Mouse (Mus musculus) embryonic fibroblast, embryonic 13.5 days (primary cell): ENCODE data around the gene Nol11. TPM values are rescaled to one million over a fixed set of nuclear protein-coding genes. Genes with fewer than 3 reads are reported as not detected.

Experiments
- H3K27ac ChIP-seq: 2 replicates; pipeline ENCODE4 v1.5.1; 2012; ENCODE audit warnings: low read length, control low read depth, inconsistent platforms; ENCODE audit not compliant: insufficient read depth
- H3K4me1 ChIP-seq: 2 replicates; pipeline ENCODE4 v1.6.1; 2011; ENCODE audit warnings: low read length; ENCODE audit not compliant: control insufficient read depth, insufficient read depth
- H3K4me3 ChIP-seq: 2 replicates; pipeline ENCODE4 v1.5.1; 2011; ENCODE audit warnings: mild to moderate bottlenecking, control low read depth, low read length; ENCODE audit not compliant: insufficient read depth
- CTCF ChIP-seq: IDR thresholded peaks from 2 replicates; pipeline ENCODE4 v1.5.1; 2011; ENCODE audit warnings: mild to moderate bottlenecking, control low read depth, low read length, moderate library complexity, borderline replicate concordance; ENCODE audit not compliant: insufficient read depth
- POLR2A ChIP-seq: IDR thresholded peaks from 2 replicates; pipeline ENCODE4 v1.6.1; 2011; ENCODE audit warnings: low read depth, mild to moderate bottlenecking, control low read depth, low read length, moderate library complexity
- polyA plus RNA-seq: library from polyadenylated mRNA; stranded (reverse); fragments of >200 nt; gene quantifications from 2 replicates; pipeline ENCODE4 v1.2.4, GENCODE M21; 2011; ENCODE audit warnings: low read depth; ENCODE audit not compliant: missing spikeins, insufficient read length

Nol11 gene
- polyA plus RNA-seq, 1 experiment = 40.6 TPM

GRCm38 (mm10) chr11:107223169-107223561 lies 34.0 kb upstream of the Nol11 start:
- Histone ChIP-seq H3K4me1 (no peaks in the 10 kb centered on the region), H3K4me3 (no peak overlapping the region), H3K27ac (no peak overlapping the region)
- TF ChIP-seq CTCF = no peak
- no peak for TF ChIP-seq POLR2A

- no peak for TF ChIP-seq POLR2A
- no peak for TF ChIP-seq CTCF
- Histone ChIP-seq H3K27ac (no peak overlapping the region), H3K4me1 (no peaks in the 10 kb centered on the region), H3K4me3 (no peak overlapping the region)
These were observed 33.5 kb upstream of the Nol11 start for GRCm38 (mm10) chr11:107222531-107223168.

- TF ChIP-seq CTCF = no peak
- TF ChIP-seq POLR2A = no peak
- Histone ChIP-seq H3K4me1 (no peaks in the 10 kb centered on the region), H3K4me3 (no peak overlapping the region), H3K27ac (no peak overlapping the region)
These were observed 25.9 kb upstream of the Nol11 start for GRCm38 (mm10) chr11:107215111-107215510.

- Histone ChIP-seq H3K27ac (no peak overlapping the region), H3K4me1 (no peaks in the 10 kb centered on the region), H3K4me3 (no peak overlapping the region)
- TF ChIP-seq CTCF (no peak), POLR2A (no peak)
These were observed 24.6 kb upstream of the Nol11 start for GRCm38 (mm10) chr11:107213745-107214144.

- no peaks in the 10 kb centered on the region for H3K4me1 ChIP-seq
- no peak overlapping the region for H3K4me3 ChIP-seq
- no peak overlapping the region for H3K27ac ChIP-seq
- TF ChIP-seq POLR2A = no peak
- TF ChIP-seq CTCF = no peak
These were observed 20.6 kb upstream of the Nol11 start for GRCm38 (mm10) chr11:107209818-107210217.

GRCm38 (mm10) chr11:107201773-107202172 lies 12.6 kb upstream of the Nol11 start:
- H3K4me1 ChIP-seq = no peaks in the 10 kb centered on the region
- no peak overlapping the region for H3K27ac ChIP-seq
- no peak overlapping the region for H3K4me3 ChIP-seq
- TF ChIP-seq POLR2A (no peak), CTCF (no peak)

- TF ChIP-seq CTCF (no peak), POLR2A (no peak)
- no peak overlapping the region for H3K27ac ChIP-seq
- no peaks in the 10 kb centered on the region for H3K4me1 ChIP-seq
- no peak overlapping the region for H3K4me3 ChIP-seq
These were observed 10.1 kb upstream of the Nol11 start for GRCm38 (mm10) chr11:107199281-107199680.

- no peak overlapping the region for H3K4me3 ChIP-seq
- TF ChIP-seq POLR2A (no peak), CTCF (no peak)
- H3K27ac ChIP-seq = no peak overlapping the region
- H3K4me1 ChIP-seq = no peaks in the 10 kb centered on the region
These were observed 6.2 kb upstream of the Nol11 start for GRCm38 (mm10) chr11:107195334-107195733.

GRCm38 (mm10) chr11:107190376-107190775 lies 1.2 kb upstream of the Nol11 start:
- H3K4me1 ChIP-seq = no peaks in the 10 kb centered on the region
- H3K27ac ChIP-seq = no peak overlapping the region
- H3K4me3 ChIP-seq = no peak overlapping the region
- TF ChIP-seq POLR2A = no peak
- no peak for TF ChIP-seq CTCF

GRCm38 (mm10) chr11:107183777-107184176 lies 5.4 kb downstream of the Nol11 start:
- Histone ChIP-seq H3K4me3 (no peak overlapping the region), H3K4me1 (no peaks in the 10 kb centered on the region), H3K27ac (no peak overlapping the region)
- no peak for TF ChIP-seq POLR2A
- TF ChIP-seq CTCF = no peak
